Mouse (Mus musculus): ENCODE measurements around the gene Brap.

Brap gene

DNA sequence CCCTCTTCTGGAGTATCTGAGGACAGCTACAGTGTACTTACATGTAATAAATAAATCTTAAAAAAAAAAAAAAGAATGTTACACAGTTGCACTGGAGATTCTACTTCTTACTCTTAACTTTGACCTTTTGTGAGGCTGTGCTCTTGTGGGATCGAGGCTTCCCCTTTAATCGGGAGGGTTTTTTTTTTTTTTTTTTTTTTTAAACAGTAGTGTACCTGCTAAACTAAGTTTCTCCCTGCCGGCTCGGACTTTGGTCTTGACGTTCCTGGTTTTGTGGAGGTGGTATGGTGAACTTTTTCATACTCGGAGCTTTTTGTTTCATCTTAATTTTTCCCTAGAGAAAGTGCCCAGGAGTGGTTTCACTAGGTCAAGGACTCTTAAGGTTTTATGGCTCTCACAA is 54.6 kb downstream of the Brap start:
- no peak for DNase-seq (ENCODE audit: low read depth, low spot score)

GRCm38 (mm10) chr5:121718462-121718861 is 58.1 kb downstream of the Brap start:
- DNase-seq (ENCODE audit: low read depth, low spot score), result no peak

- DNase-seq (ENCODE audit: low read depth, low spot score), result no peak
Observed at GRCm38 (mm10) chr5:121720888-121721585, 60.7 kb downstream of the Brap start.

DNA sequence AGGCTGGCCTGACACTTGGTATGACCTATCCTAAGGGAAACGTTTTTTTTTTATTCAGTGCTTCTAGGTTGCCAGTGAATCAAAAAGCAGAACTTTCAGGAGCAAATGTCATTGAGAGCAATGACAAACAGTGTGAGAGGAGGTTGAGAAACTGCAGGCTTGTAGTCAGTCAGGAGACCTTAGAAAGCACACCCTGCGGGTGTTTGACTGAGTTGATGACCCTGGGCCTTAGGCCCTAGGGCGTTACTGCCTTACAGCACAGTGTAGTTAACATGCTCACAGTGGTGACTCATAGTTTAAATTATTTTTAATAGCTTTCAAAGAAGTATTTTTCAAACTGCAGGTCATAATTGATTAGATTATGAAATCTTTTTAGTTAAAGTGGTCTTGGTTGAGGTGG is 61.5 kb downstream of the Brap start:
- DNase-seq (ENCODE audit: low read depth, low spot score), result no peak

- DNase-seq (ENCODE audit: low read depth, low spot score), result no peak
Observed at GRCm38 (mm10) chr5:121724678-121725077, 64.3 kb downstream of the Brap start.

DNA sequence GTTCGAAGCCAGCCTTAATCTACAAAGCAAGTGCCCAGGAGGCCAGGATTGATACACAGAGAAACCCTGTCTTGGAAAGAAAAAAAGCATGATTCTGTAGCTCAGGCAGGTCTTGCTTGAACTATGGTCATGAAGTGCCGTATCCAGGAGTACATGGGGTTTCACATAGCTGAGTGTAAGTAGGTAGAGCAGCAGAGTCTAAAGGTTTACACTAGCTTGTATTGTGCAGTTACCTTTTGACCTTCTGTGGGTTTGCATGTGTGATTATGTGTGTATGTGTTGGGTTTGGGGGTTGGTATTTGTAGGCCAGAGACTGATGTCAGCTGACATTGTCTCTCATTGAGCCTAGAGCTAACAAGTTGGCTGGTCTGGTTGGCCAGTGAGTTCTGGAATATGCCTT is 69.7 kb downstream of the Brap start:
- DNase-seq (ENCODE audit: low read depth, low spot score), result no peak

DNA sequence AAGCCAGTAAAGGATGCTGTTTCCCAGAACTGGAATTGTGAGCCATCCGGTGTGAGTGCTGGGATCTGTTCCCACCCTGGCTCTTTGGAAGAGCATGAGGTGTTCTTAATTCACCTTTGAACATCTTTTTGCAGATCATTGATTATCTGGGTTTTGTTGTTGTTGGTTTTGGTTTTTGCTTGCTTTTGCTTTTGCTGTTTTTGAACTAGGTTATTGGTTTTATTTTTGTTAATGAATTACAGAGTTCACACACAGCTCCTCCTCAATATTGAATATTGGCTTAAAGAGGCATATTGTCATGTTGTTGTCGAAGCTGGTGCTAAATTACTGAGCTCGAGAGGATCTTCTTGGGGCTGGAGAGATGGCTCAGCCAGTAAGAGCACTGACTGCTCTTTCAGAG is 76.3 kb downstream of the Brap start:
- no peak for DNase-seq (ENCODE audit: low read depth, low spot score)
